Mouse (Mus musculus) liver, adult (tissue): ENCODE measurements around the gene Fam149a.

Experiments
- GATA4 ChIP-seq: IDR thresholded peaks from 2 replicates; pipeline ENCODE4 v1.6.1; 2014; ENCODE audit warnings: mild to moderate bottlenecking, low read length; ENCODE audit not compliant: insufficient replicate concordance

Fam149a gene

GRCm38 (mm10) chr8:45381963-45382347, at the start of gene Fam149a:
TSS of gene Fam149a (minus strand) at chr8:45382291.
- TF ChIP-seq GATA4: no peak

- no peak for TF ChIP-seq GATA4
These were observed 38.1 kb upstream of the Fam149a start for GRCm38 (mm10) chr8:45420151-45420550.

- TF ChIP-seq GATA4: no peak
These were observed 32.9 kb upstream of the Fam149a start for GRCm38 (mm10) chr8:45414965-45415364.

GRCm38 (mm10) chr8:45410882-45411281, 28.8 kb upstream of the Fam149a start, which contains the start of gene Tlr3:
TSS of gene Tlr3 (minus strand) at chr8:45411080.
- no peak for TF ChIP-seq GATA4

- TF ChIP-seq GATA4: peak; percentile 60; the same call in 1 of the 2 replicates
These were observed 28.2 kb upstream of the Fam149a start for GRCm38 (mm10) chr8:45410146-45410880.

- no peak for TF ChIP-seq GATA4
These were observed 27.6 kb upstream of the Fam149a start for GRCm38 (mm10) chr8:45409702-45410101.

- TF ChIP-seq GATA4: no peak
These were observed 1.2 kb upstream of the Fam149a start for GRCm38 (mm10) chr8:45383250-45383649.

- no peak for TF ChIP-seq GATA4
These were observed 772 bp downstream of the Fam149a start for GRCm38 (mm10) chr8:45381075-45381962.

GRCm38 (mm10) chr8:45380598-45380997, 1.5 kb downstream of the Fam149a start:
- TF ChIP-seq GATA4: no peak

- TF ChIP-seq GATA4: no peak
These were observed 8.0 kb downstream of the Fam149a start for GRCm38 (mm10) chr8:45374071-45374470.

- TF ChIP-seq GATA4: no peak
These were observed 14.9 kb downstream of the Fam149a start for GRCm38 (mm10) chr8:45367154-45367553.

- TF ChIP-seq GATA4: no peak
These were observed 18.9 kb downstream of the Fam149a start for GRCm38 (mm10) chr8:45363220-45363619.

- TF ChIP-seq GATA4: no peak
These were observed 19.8 kb downstream of the Fam149a start for GRCm38 (mm10) chr8:45362323-45362722.

GRCm38 (mm10) chr8:45359091-45359605, 22.9 kb downstream of the Fam149a start:
- no peak for TF ChIP-seq GATA4

GRCm38 (mm10) chr8:45358132-45358918, 23.8 kb downstream of the Fam149a start:
- no peak for TF ChIP-seq GATA4

- no peak for TF ChIP-seq GATA4
These were observed 26.3 kb downstream of the Fam149a start for GRCm38 (mm10) chr8:45355809-45356208.

- no peak for TF ChIP-seq GATA4
These were observed 37.1 kb downstream of the Fam149a start for GRCm38 (mm10) chr8:45345031-45345430.
